Comparison of ENCODE assay signal across 8 mouse cellular contexts in genomic region chr17:56583611-56584256, GRCm38 (mm10). TPM values are rescaled to one million over a fixed set of nuclear protein-coding genes. Genes with fewer than 3 reads are reported as not detected.
DNase-seq lines count a peak whose midpoint lies in the region; ATAC-seq lines count a peak whose summit lies in the region.

No protein-coding gene starts in this region.

- DNase-seq in urinary bladder, adult 2 months (ENCODE audit: low spot score) = peak; percentile 37
- no peak for DNase-seq in urinary bladder, postnatal 4 days (ENCODE audit: low spot score in 2 of 2)
- DNase-seq in cerebellum, adult 9-10 months = peak; percentile 77
- DNase-seq in gastrocnemius, postnatal 14 days = peak; percentile 71
- DNase-seq in intestine, embryonic 14.5 days (ENCODE audit: low spot score) = peak; percentile 58
- DNase-seq in Muller cell, postnatal 12 days (ENCODE audit: inconsistent ontology term) = no peak

- ATAC-seq in intestine, embryonic 14.5 days (replicated peaks; ENCODE audit: low FRiP score, low TSS enrichment, low read depth) = no peak
- no peak; the same call in 1 of the 2 replicates for ATAC-seq in liver, embryonic 16.5 days (ENCODE audit: low read depth)
- ATAC-seq in neural tube, embryonic 14.5 days (ENCODE audit: low read depth) = peak; percentile 1; the same call in 1 of the 2 replicates

- WGBS in intestine, embryonic 14.5 days = 2% methylated on average over 29 of the region's 33 CpGs
- WGBS in liver, embryonic 16.5 days (ENCODE audit: insufficient replicate concordance) = under 1% methylated on average over 33 of the region's 33 CpGs
- 6% methylated on average over 33 of the region's 33 CpGs for WGBS in neural tube, embryonic 14.5 days

- H3K36me3 ChIP-seq in intestine, embryonic 14.5 days (ENCODE audit: control insufficient read depth, insufficient read depth, low read length) = peaks cover 69% of the 10 kb centered on the region
- peaks cover 43% of the 10 kb centered on the region for H3K36me3 ChIP-seq in liver, embryonic 16.5 days (ENCODE audit: control insufficient read depth, insufficient read depth)
- peaks cover 36% of the 10 kb centered on the region for H3K36me3 ChIP-seq in neural tube, embryonic 14.5 days (ENCODE audit: control insufficient read depth, insufficient read depth, low read length)

- H3K4me3 ChIP-seq in intestine, embryonic 14.5 days (ENCODE audit: low read depth, low read length) = peak overlapping the region; percentile 91
- peak overlapping the region; percentile 96 for H3K4me3 ChIP-seq in liver, embryonic 16.5 days (ENCODE audit: low read depth, low read length)
- H3K4me3 ChIP-seq in neural tube, embryonic 14.5 days (ENCODE audit: low read depth, low read length) = peak overlapping the region; percentile 82

- H3K4me1 ChIP-seq in intestine, embryonic 14.5 days (replicated peaks; ENCODE audit: control insufficient read depth, insufficient read depth, low read length) = peaks cover 30% of the 10 kb centered on the region
- H3K4me1 ChIP-seq in liver, embryonic 16.5 days (ENCODE audit: control insufficient read depth, low read depth, low read length) = peaks cover 36% of the 10 kb centered on the region
- peaks cover 43% of the 10 kb centered on the region for H3K4me1 ChIP-seq in neural tube, embryonic 14.5 days (ENCODE audit: control insufficient read depth, insufficient read depth, low read length)

- peak overlapping the region; percentile 94 for H3K4me2 ChIP-seq in intestine, embryonic 14.5 days (ENCODE audit: low read length)
- H3K4me2 ChIP-seq in liver, embryonic 16.5 days (ENCODE audit: low read depth, low read length) = peak overlapping the region; percentile 86
- H3K4me2 ChIP-seq in neural tube, embryonic 14.5 days (ENCODE audit: low read depth, low read length) = peak overlapping the region; percentile 86

- H3K27me3 ChIP-seq in intestine, embryonic 14.5 days (replicated peaks; ENCODE audit: control insufficient read depth, insufficient read depth, low read length) = no peaks in the 10 kb centered on the region
- H3K27me3 ChIP-seq in liver, embryonic 16.5 days (ENCODE audit: control insufficient read depth, insufficient read depth, low read depth, low read length) = no peaks in the 10 kb centered on the region
- no peaks in the 10 kb centered on the region for H3K27me3 ChIP-seq in neural tube, embryonic 14.5 days (ENCODE audit: control insufficient read depth, insufficient read depth, low read length)

- peak overlapping the region; percentile 90 for H3K9ac ChIP-seq in intestine, embryonic 14.5 days (ENCODE audit: low read length)
- H3K9ac ChIP-seq in liver, embryonic 16.5 days (ENCODE audit: low read depth, low read length) = peak overlapping the region; percentile 96
- H3K9ac ChIP-seq in neural tube, embryonic 14.5 days (replicated peaks; ENCODE audit: low read depth, low read length) = peak overlapping the region; percentile 74

- intact Hi-C loops in gastrocnemius, postnatal 14 days (cut with DNase I; ENCODE audit: low total_unique reads) = no loop called here

- H3K27ac ChIP-seq in intestine, embryonic 14.5 days (ENCODE audit: low read depth) = peak overlapping the region; percentile 95
- peak overlapping the region; percentile 97 for H3K27ac ChIP-seq in liver, embryonic 16.5 days (ENCODE audit: low read length)
- peak overlapping the region; percentile 93 for H3K27ac ChIP-seq in neural tube, embryonic 14.5 days (ENCODE audit: low read depth, low read length)

- no peaks in the 10 kb centered on the region for H3K9me3 ChIP-seq in intestine, embryonic 14.5 days (ENCODE audit: control insufficient read depth, low read length)
- H3K9me3 ChIP-seq in liver, embryonic 16.5 days (replicated peaks; ENCODE audit: control insufficient read depth, low read length) = no peaks in the 10 kb centered on the region
- H3K9me3 ChIP-seq in neural tube, embryonic 14.5 days (ENCODE audit: control insufficient read depth, low read length) = no peaks in the 10 kb centered on the region

RNA-seq across cellular contexts. Expression of gene Safb2, which starts 0.7 kb away (rescaled TPM):
- polyA plus RNA-seq in urinary bladder, adult 2 months (2012; rRNA removed) = 38.5 and 80.7 TPM in 2 replicates
- 10 to 100 TPM; 25.1 to 34.9 TPM for total RNA-seq in gastrocnemius, postnatal 14 days (2021)
- polyA plus RNA-seq in intestine, embryonic 14.5 days (2014; fragmentation: Nextera tagmentation; extraction: Ambion mirVana) = 57.1 and 59.9 TPM in 2 replicates
- polyA plus RNA-seq in liver, embryonic 16.5 days (2015; fragmentation: Nextera tagmentation; extraction: Ambion mirVana) = 25.8 and 28.8 TPM in 2 replicates
- 56.2 and 58.4 TPM in 2 replicates for polyA plus RNA-seq in neural tube, embryonic 14.5 days (2014; fragmentation: Nextera tagmentation; extraction: Ambion mirVana)

RNA-seq across cellular contexts. Expression of gene Safb, which starts 0.9 kb away (rescaled TPM):
- 47.8 and 65.8 TPM in 2 replicates for polyA plus RNA-seq in urinary bladder, adult 2 months (2012; rRNA removed)
- 10 to 100 TPM; 39.4 to 46.2 TPM for total RNA-seq in gastrocnemius, postnatal 14 days (2021)
- polyA plus RNA-seq in intestine, embryonic 14.5 days (2014; fragmentation: Nextera tagmentation; extraction: Ambion mirVana) = 73.3 and 81.8 TPM in 2 replicates
- 38.7 and 38.9 TPM in 2 replicates for polyA plus RNA-seq in liver, embryonic 16.5 days (2015; fragmentation: Nextera tagmentation; extraction: Ambion mirVana)
- polyA plus RNA-seq in neural tube, embryonic 14.5 days (2014; fragmentation: Nextera tagmentation; extraction: Ambion mirVana) = 80.9 and 84.8 TPM in 2 replicates

RNA-seq across cellular contexts. Expression of gene 2410015M20Rik, which starts 25.8 kb away (rescaled TPM):
- polyA plus RNA-seq in urinary bladder, adult 2 months (2012; rRNA removed) = 169 and 183 TPM in 2 replicates
- total RNA-seq in gastrocnemius, postnatal 14 days (2021) = 100 to 1,000 TPM; 193 to 194 TPM
- polyA plus RNA-seq in intestine, embryonic 14.5 days (2014; fragmentation: Nextera tagmentation; extraction: Ambion mirVana) = 273 and 284 TPM in 2 replicates
- 129 and 149 TPM in 2 replicates for polyA plus RNA-seq in liver, embryonic 16.5 days (2015; fragmentation: Nextera tagmentation; extraction: Ambion mirVana)
- 177 and 190 TPM in 2 replicates for polyA plus RNA-seq in neural tube, embryonic 14.5 days (2014; fragmentation: Nextera tagmentation; extraction: Ambion mirVana)

RNA-seq across cellular contexts. Expression of gene Rpl36, which starts 29.5 kb away (rescaled TPM):
- 2,531 and 2,588 TPM in 2 replicates for polyA plus RNA-seq in urinary bladder, adult 2 months (2012; rRNA removed)
- total RNA-seq in gastrocnemius, postnatal 14 days (2021) = 100 to 1,000 TPM; 679 to 780 TPM
- polyA plus RNA-seq in intestine, embryonic 14.5 days (2014; fragmentation: Nextera tagmentation; extraction: Ambion mirVana) = 2,427 and 2,673 TPM in 2 replicates
- 828 and 951 TPM in 2 replicates for polyA plus RNA-seq in liver, embryonic 16.5 days (2015; fragmentation: Nextera tagmentation; extraction: Ambion mirVana)
- 1,033 and 1,098 TPM in 2 replicates for polyA plus RNA-seq in neural tube, embryonic 14.5 days (2014; fragmentation: Nextera tagmentation; extraction: Ambion mirVana)

RNA-seq across cellular contexts. Expression of gene Gm20219, which starts 29.5 kb away (rescaled TPM):
- polyA plus RNA-seq in urinary bladder, adult 2 months (2012; rRNA removed) = 15.6 and 22.1 TPM in 2 replicates
- under 1 TPM; 0.27 to 0.42 TPM for total RNA-seq in gastrocnemius, postnatal 14 days (2021)
- polyA plus RNA-seq in intestine, embryonic 14.5 days (2014; fragmentation: Nextera tagmentation; extraction: Ambion mirVana) = 2.2 and 2.8 TPM in 2 replicates
- polyA plus RNA-seq in liver, embryonic 16.5 days (2015; fragmentation: Nextera tagmentation; extraction: Ambion mirVana) = 0.12 and 0.24 TPM in 2 replicates
- 1.5 and 1.9 TPM in 2 replicates for polyA plus RNA-seq in neural tube, embryonic 14.5 days (2014; fragmentation: Nextera tagmentation; extraction: Ambion mirVana)

Comparison
In these comparisons a context has a peak if more than half of its experiments do, and no peak if none do; other contexts are left out.
1. DNase-seq: peak in urinary bladder, adult 2 months (single experiment), cerebellum, adult 9-10 months (single experiment), gastrocnemius, postnatal 14 days (single experiment) and intestine, embryonic 14.5 days (single experiment); none in urinary bladder, postnatal 4 days (0 of 2) and Muller cell, postnatal 12 days (single experiment).
2. Peak in every context shown above with its lines, with median percentiles within 50 percentile points of each other: H3K27ac ChIP-seq, H3K4me2 ChIP-seq, H3K4me3 ChIP-seq and H3K9ac ChIP-seq.